Mouse (Mus musculus) midbrain, postnatal 0 days (tissue): Measurements from ENCODE around the gene Meltf. TPM values are rescaled to one million over a fixed set of nuclear protein-coding genes. Genes with fewer than 3 reads are reported as not detected.
"Not testable (repeated sequence)": the region's sequence is repeated elsewhere in the genome, so short reads cannot be mapped to it uniquely, and the experiment has no call there.

Source experiments
- ATAC-seq: fragments of 200-750 bp; cut with Nextera tagmentation; 2 replicates; pipeline ENCODE4 v1.8.0; 2017; ENCODE audit warnings: moderate number of reproducible peaks, mild to moderate bottlenecking, moderate TSS enrichment, moderate library complexity; ENCODE audit not compliant: low FRiP score
- DNase-seq: peaks from one replicate; pipeline ENCODE4 v3.0.0-alpha.2; 2015; ENCODE audit warnings: low spot score
- H3K27ac ChIP-seq: fragments of 300-500 bp; sonication (generic); 2 replicates; pipeline ENCODE4 v1.5.1; 2014; ENCODE audit warnings: low read depth, mild to moderate bottlenecking, low read length, mixed read lengths
- H3K27me3 ChIP-seq: fragments of 300-500 bp; sonication (generic); 2 replicates; pipeline ENCODE4 v1.6.1; 2014; ENCODE audit warnings: low read length, control low read depth, mixed read lengths; ENCODE audit not compliant: insufficient read depth
- H3K36me3 ChIP-seq: fragments of 300-500 bp; sonication (generic); 2 replicates; pipeline ENCODE4 v1.6.1; 2014; ENCODE audit warnings: low read length, control low read depth, mixed read lengths; ENCODE audit not compliant: insufficient read depth
- H3K4me1 ChIP-seq: fragments of 300-500 bp; sonication (generic); 2 replicates; pipeline ENCODE4 v1.6.1; 2014; ENCODE audit warnings: mild to moderate bottlenecking, control low read depth, antibody characterized with exemption, low read length, mixed read lengths; ENCODE audit not compliant: insufficient read depth
- H3K4me2 ChIP-seq: fragments of 300-500 bp; sonication (generic); 2 replicates; pipeline ENCODE4 v1.6.1; 2014; ENCODE audit warnings: low read depth, mild to moderate bottlenecking, low read length, mixed read lengths; ENCODE audit not compliant: poor library complexity, severe bottlenecking
- H3K4me3 ChIP-seq: fragments of 300-500 bp; sonication (generic); 2 replicates; pipeline ENCODE4 v1.5.1; 2014; ENCODE audit warnings: low read depth, mild to moderate bottlenecking, low read length, moderate library complexity
- H3K9ac ChIP-seq: fragments of 300-500 bp; sonication (generic); replicated peaks from 2 replicates; pipeline ENCODE4 v1.6.1; 2014; ENCODE audit warnings: mild to moderate bottlenecking, low read length, moderate library complexity, mixed read lengths; ENCODE audit not compliant: poor library complexity, severe bottlenecking
- H3K9me3 ChIP-seq: fragments of 300-500 bp; sonication (generic); 2 replicates; pipeline ENCODE4 v1.6.1; 2016; ENCODE audit warnings: low read length, control low read depth
- CTCF ChIP-seq: IDR thresholded peaks from 2 replicates; pipeline ENCODE4 v1.5.1; 2016; ENCODE audit warnings: antibody characterized with exemption, mild to moderate bottlenecking
- WGBS: fragments of 180-500 bp; shearing (Covaris S2); extraction: QIAGEN DNeasy Blood & Tissue Kit; methylation state at CpG from one replicate; pipeline ENCODE4 v1.1.7; 2014; 5-methylcytosine and 5-hydroxymethylcytosine counted together
- polyA plus RNA-seq: library from polyadenylated mRNA; unstranded; fragments of >200 nt; fragmentation: Nextera tagmentation; extraction: Ambion mirVana; gene quantifications from 2 replicates; pipeline ENCODE4 v1.2.1, GENCODE M21; 2015
- total RNA-seq: library from RNA; depleted of rRNA; stranded (reverse); fragments of >200 nt; gene quantifications from 2 replicates; pipeline ENCODE4 v1.2.3, GENCODE M21; 2014

Meltf gene
- total and polyA plus RNA-seq, 2 experiments from 2014 or later = 0.22 to 0.25 TPM

DNA sequence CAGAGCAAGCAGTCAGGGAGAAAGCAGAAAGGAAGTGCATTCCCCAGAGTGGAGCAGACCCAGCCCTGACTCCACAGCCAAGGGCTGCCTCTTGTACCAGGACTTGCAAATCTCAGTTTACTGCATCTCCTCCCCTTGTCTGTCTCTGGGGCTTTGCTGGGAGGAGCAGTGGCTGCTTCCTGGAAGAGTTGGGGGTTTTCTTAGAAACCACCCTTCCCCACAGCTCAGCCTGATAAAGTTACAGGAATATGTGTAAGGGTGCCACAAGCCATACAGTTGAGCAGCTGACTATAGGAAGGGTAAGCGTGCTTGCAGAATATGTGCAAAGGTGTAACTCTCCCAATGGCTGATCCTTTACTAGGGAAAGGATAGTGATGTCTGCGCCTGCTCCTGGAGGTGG, 62.0 kb downstream of the Meltf start:
- H3K36me3 ChIP-seq = peaks cover 8% of the 10 kb centered on the region
- H3K9ac ChIP-seq = no peak overlapping the region
- no peak for TF ChIP-seq CTCF
- no peak overlapping the region for H3K4me2 ChIP-seq
- H3K27me3 ChIP-seq = no peaks in the 10 kb centered on the region
- 0 out of 2 replicates have a peak, but pooled peaks cover 2% of the 10 kb centered on the region for H3K4me1 ChIP-seq
- H3K4me3 ChIP-seq = no peak overlapping the region
- WGBS = 67% methylated on average over 2 of the region's 2 CpGs
- no peaks in the 10 kb centered on the region for H3K9me3 ChIP-seq
- DNase-seq = no peak
- no peak for ATAC-seq
- H3K27ac ChIP-seq = no peak overlapping the region

DNA sequence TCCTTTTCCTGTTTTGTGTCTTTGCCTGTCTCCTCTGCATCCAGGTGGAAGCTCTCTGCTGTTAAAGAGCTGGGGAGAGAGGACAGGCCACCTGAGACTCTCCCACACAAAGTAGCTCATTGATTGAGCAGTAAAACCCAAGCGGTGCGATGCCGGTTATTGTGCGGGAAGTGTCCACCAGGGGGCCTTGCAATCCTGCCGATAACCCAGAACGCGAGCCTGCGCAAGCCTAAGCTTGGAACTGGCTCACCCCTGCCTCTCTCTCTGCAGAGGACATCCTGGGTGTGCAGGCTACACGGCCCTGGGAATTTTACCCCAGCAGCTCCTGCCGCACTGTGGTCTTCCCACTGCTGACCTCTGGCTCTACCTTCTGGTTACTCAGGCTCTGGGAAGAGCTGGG, 65.4 kb downstream of the Meltf start:
- peaks cover 12% of the 10 kb centered on the region for H3K4me1 ChIP-seq

GRCm38 (mm10) chr16:31944698-31945255, 66.2 kb downstream of the Meltf start:
- no peak for DNase-seq
- H3K4me2 ChIP-seq = no peak overlapping the region
- H3K27ac ChIP-seq = no peak overlapping the region
- no peaks in the 10 kb centered on the region for H3K27me3 ChIP-seq
- H3K36me3 ChIP-seq = peaks cover 8% of the 10 kb centered on the region
- H3K9ac ChIP-seq = no peak overlapping the region
- no peak overlapping the region for H3K4me3 ChIP-seq
- ATAC-seq = no peak
- peaks cover 16% of the 10 kb centered on the region for H3K4me1 ChIP-seq
- no peaks in the 10 kb centered on the region for H3K9me3 ChIP-seq
- TF ChIP-seq CTCF = no peak
- WGBS = 89% methylated on average over 12 of the region's 12 CpGs

More for the DNA sequence above, 65.4 kb downstream of the Meltf start:
- H3K9ac ChIP-seq = no peak overlapping the region
- no peak overlapping the region for H3K4me3 ChIP-seq
- ATAC-seq (no peak; the same call in 1 of the 2 replicates), DNase-seq (peak; percentile 84)
- no peaks in the 10 kb centered on the region for H3K27me3 ChIP-seq
- 2% methylated on average over 10 of the region's 10 CpGs for WGBS
- no peak overlapping the region for H3K4me2 ChIP-seq
- no peak overlapping the region for H3K27ac ChIP-seq
- peak; percentile 83 for TF ChIP-seq CTCF
- no peaks in the 10 kb centered on the region for H3K9me3 ChIP-seq
- peaks cover 8% of the 10 kb centered on the region for H3K36me3 ChIP-seq

DNA sequence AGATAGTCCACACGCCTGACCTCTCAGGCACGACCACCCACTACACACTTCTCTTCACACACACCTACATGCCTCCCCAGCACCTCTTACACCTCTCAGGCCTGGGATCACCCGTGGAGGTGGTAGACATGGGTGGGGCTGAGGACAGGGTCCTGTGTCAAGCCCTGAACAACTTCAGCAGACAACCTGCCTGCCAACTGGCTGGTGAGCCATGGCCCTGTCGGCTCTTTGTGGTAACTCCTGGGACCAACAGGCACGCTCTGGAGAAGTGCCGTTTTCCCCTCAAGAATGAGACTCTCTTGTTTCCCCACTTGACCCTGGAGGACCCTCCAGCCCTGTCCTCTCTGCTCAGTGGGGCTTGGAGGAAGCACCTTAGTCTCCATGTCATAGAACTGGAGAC, 66.8 kb downstream of the Meltf start:
- TF ChIP-seq CTCF = no peak
- ATAC-seq (no peak), DNase-seq (no peak)
- Histone ChIP-seq H3K27ac (no peak overlapping the region), H3K4me2 (no peak overlapping the region), H3K9ac (no peak overlapping the region), H3K4me3 (no peak overlapping the region), H3K27me3 (no peaks in the 10 kb centered on the region), H3K36me3 (peaks cover 8% of the 10 kb centered on the region), H3K9me3 (no peaks in the 10 kb centered on the region), H3K4me1 (peaks cover 17% of the 10 kb centered on the region)
- WGBS = 86% methylated on average over 6 of the region's 6 CpGs

GRCm38 (mm10) chr16:31945986-31946385, 67.4 kb downstream of the Meltf start:
- not testable (repeated sequence) for H3K27ac ChIP-seq, H3K27me3 ChIP-seq, ATAC-seq, H3K4me2 ChIP-seq, H3K9me3 ChIP-seq, DNase-seq, H3K9ac ChIP-seq, H3K36me3 ChIP-seq, H3K4me3 ChIP-seq
- WGBS = 91% methylated on average over 6 of the region's 6 CpGs
- peaks cover 17% of the 10 kb centered on the region for H3K4me1 ChIP-seq

GRCm38 (mm10) chr16:31947333-31947732, 68.7 kb downstream of the Meltf start:
- TF ChIP-seq CTCF = no peak
- Histone ChIP-seq H3K27me3 (no peaks in the 10 kb centered on the region), H3K36me3 (peaks cover 8% of the 10 kb centered on the region), H3K9me3 (no peaks in the 10 kb centered on the region), H3K27ac (peak overlapping the region; percentile 85), H3K4me1 (peaks cover 17% of the 10 kb centered on the region), H3K4me3 (peak overlapping the region; percentile 93), H3K9ac (peak overlapping the region; percentile 91), H3K4me2 (peak overlapping the region; percentile 89)
- no peak for DNase-seq
- ATAC-seq = no peak
- WGBS = 40% methylated on average over 8 of the region's 8 CpGs
